Mouse (Mus musculus) kidney, postnatal 0 days (tissue): ENCODE data around the gene Ccdc9. TPM values are rescaled to one million over a fixed set of nuclear protein-coding genes. Genes with fewer than 3 reads are reported as not detected.
A peak's percentile ranks its signal among the peaks of the same experiment; 100 is the strongest.

Experiments used
- ATAC-seq: fragments of 200-750 bp; cut with Nextera tagmentation; replicated peaks from 2 replicates; pipeline ENCODE4 v1.8.0; 2017; ENCODE audit warnings: low read depth, moderate number of reproducible peaks, moderate TSS enrichment, moderate library complexity; ENCODE audit not compliant: low FRiP score
- DNase-seq: peaks from one replicate; pipeline ENCODE4 v3.0.0-alpha.2; 2016; ENCODE audit warnings: low spot score
- H3K27ac ChIP-seq: fragments of 300-500 bp; sonication (generic); 2 replicates; pipeline ENCODE4 v1.5.1; 2014; ENCODE audit warnings: mild to moderate bottlenecking
- H3K27me3 ChIP-seq: fragments of 300-500 bp; sonication (generic); 2 replicates; pipeline ENCODE4 v1.6.1; 2014; ENCODE audit warnings: low read length, mixed read lengths; ENCODE audit not compliant: insufficient read depth
- H3K36me3 ChIP-seq: fragments of 300-500 bp; sonication (generic); 2 replicates; pipeline ENCODE4 v1.6.1; 2014; ENCODE audit warnings: low read length, mixed read lengths; ENCODE audit not compliant: insufficient read depth
- H3K4me1 ChIP-seq: fragments of 300-500 bp; sonication (generic); replicated peaks from 2 replicates; pipeline ENCODE4 v1.6.1; 2014; ENCODE audit warnings: antibody characterized with exemption, low read length, mixed read lengths; ENCODE audit not compliant: insufficient read depth
- H3K4me2 ChIP-seq: fragments of 300-500 bp; sonication (generic); 2 replicates; pipeline ENCODE4 v1.6.1; 2014; ENCODE audit warnings: mild to moderate bottlenecking, low read length, moderate library complexity, mixed read lengths
- H3K4me3 ChIP-seq: fragments of 300-500 bp; sonication (generic); replicated peaks from 2 replicates; pipeline ENCODE4 v1.5.1; 2014; ENCODE audit warnings: low read depth, low read length
- H3K9ac ChIP-seq: fragments of 300-500 bp; sonication (generic); 2 replicates; pipeline ENCODE4 v1.6.1; 2014; ENCODE audit warnings: low read depth, low read length
- H3K9me3 ChIP-seq: fragments of 300-500 bp; sonication (generic); replicated peaks from 2 replicates; pipeline ENCODE4 v1.6.1; 2016; ENCODE audit warnings: low read length, inconsistent platforms, mixed read lengths
- CTCF ChIP-seq: IDR thresholded peaks from 2 replicates; pipeline ENCODE4 v1.5.1; 2016; ENCODE audit warnings: antibody characterized with exemption, low read depth, mild to moderate bottlenecking, moderate library complexity
- WGBS: fragments of 180-500 bp; shearing (Covaris S2); extraction: QIAGEN DNeasy Blood & Tissue Kit; methylation state at CpG from one replicate; pipeline ENCODE4 v1.1.7; 2014; 5-methylcytosine and 5-hydroxymethylcytosine counted together
- polyA plus RNA-seq: library from polyadenylated mRNA; unstranded; fragments of >200 nt; fragmentation: Nextera tagmentation; extraction: Ambion mirVana; gene quantifications from 2 replicates; pipeline ENCODE4 v1.2.1, GENCODE M21; 2015

Ccdc9 gene
- polyA plus RNA-seq, 1 experiment from 2014 or later: 17.1 TPM

GRCm38 (mm10) chr7:16240281-16240977 is 46.2 kb downstream of the Ccdc9 start:
- Histone ChIP-seq H3K9ac (no peak overlapping the region), H3K9me3 (no peaks in the 10 kb centered on the region), H3K4me2 (no peak overlapping the region), H3K27me3 (no peaks in the 10 kb centered on the region), H3K27ac (no peak overlapping the region), H3K4me1 (no peaks in the 10 kb centered on the region), H3K4me3 (no peak overlapping the region), H3K36me3 (no peaks in the 10 kb centered on the region)
- 85% methylated on average over 7 of the region's 7 CpGs for WGBS
- no peak for TF ChIP-seq CTCF
- no peak for DNase-seq
- ATAC-seq: no peak

- no peaks in the 10 kb centered on the region for H3K4me1 ChIP-seq
- H3K27ac ChIP-seq: no peak overlapping the region
- H3K4me2 ChIP-seq: no peak overlapping the region
- no peak for TF ChIP-seq CTCF
- no peak overlapping the region for H3K4me3 ChIP-seq
- no peaks in the 10 kb centered on the region for H3K27me3 ChIP-seq
- no peaks in the 10 kb centered on the region for H3K36me3 ChIP-seq
- WGBS: 21% methylated on average over 9 of the region's 9 CpGs
- ATAC-seq (no peak), DNase-seq (peak; percentile 24)
- H3K9ac ChIP-seq: no peak overlapping the region
- H3K9me3 ChIP-seq: no peaks in the 10 kb centered on the region
These were observed 47.0 kb downstream of the Ccdc9 start for GRCm38 (mm10) chr7:16239554-16239997.

- ATAC-seq (no peak), DNase-seq (peak; percentile 47)
- no peak overlapping the region for H3K9ac ChIP-seq
- WGBS: 29% methylated on average over 5 of the region's 5 CpGs
- H3K36me3 ChIP-seq: no peaks in the 10 kb centered on the region
- no peaks in the 10 kb centered on the region for H3K4me1 ChIP-seq
- no peaks in the 10 kb centered on the region for H3K9me3 ChIP-seq
- H3K4me2 ChIP-seq: no peak overlapping the region
- H3K4me3 ChIP-seq: no peak overlapping the region
- no peak for TF ChIP-seq CTCF
- H3K27ac ChIP-seq: no peak overlapping the region
- H3K27me3 ChIP-seq: no peaks in the 10 kb centered on the region
These were observed 56.7 kb downstream of the Ccdc9 start for GRCm38 (mm10) chr7:16229869-16230268.

Other genes starting within 250 kb of the Ccdc9 start
- gene Bicra, start 238.9 kb downstream of the Ccdc9 start, polyA plus RNA-seq: 3.2 and 3.3 TPM in 2 replicates
- gene Zfp541, start 225.0 kb downstream of the Ccdc9 start, polyA plus RNA-seq: 0.05 TPM in 2 replicates
- 178 and 193 TPM in 2 replicates for gene Napa, start 188.3 kb downstream of the Ccdc9 start, polyA plus RNA-seq
- gene Kptn, start 166.9 kb downstream of the Ccdc9 start, polyA plus RNA-seq: 21.0 and 24.8 TPM in 2 replicates
- 0.06 and 0.07 TPM in 2 replicates for gene Slc8a2, start 157.0 kb downstream of the Ccdc9 start, polyA plus RNA-seq
- 12.9 and 16.7 TPM in 2 replicates for gene Meis3, start 111.7 kb downstream of the Ccdc9 start, polyA plus RNA-seq
- 11.6 and 12.1 TPM in 2 replicates for gene Dhx34, start 64.8 kb downstream of the Ccdc9 start, polyA plus RNA-seq
- 0.08 and 0.11 TPM in 2 replicates for gene C5ar2, start 42.6 kb downstream of the Ccdc9 start, polyA plus RNA-seq
- gene C5ar1, start 27.3 kb downstream of the Ccdc9 start, polyA plus RNA-seq: 3.1 and 3.4 TPM in 2 replicates
- 28.2 and 32.0 TPM in 2 replicates for gene Inafm1, start 13.2 kb downstream of the Ccdc9 start, polyA plus RNA-seq
- gene Bbc3, start 21.6 kb upstream of the Ccdc9 start, polyA plus RNA-seq: 12.4 and 13.1 TPM in 2 replicates
- gene Sae1, start 101.0 kb upstream of the Ccdc9 start, polyA plus RNA-seq: 184 and 212 TPM in 2 replicates
- 9.6 and 10.4 TPM in 2 replicates for gene Zc3h4, start 114.1 kb upstream of the Ccdc9 start, polyA plus RNA-seq
- gene Tmem160, start 166.0 kb upstream of the Ccdc9 start, polyA plus RNA-seq: 74.2 and 81.9 TPM in 2 replicates
- 0.33 TPM in 2 replicates for gene Npas1, start 190.9 kb upstream of the Ccdc9 start, polyA plus RNA-seq